Mouse (Mus musculus) stomach, postnatal 0 days (tissue): ENCODE results near the gene Atp5d. TPM values are rescaled to one million over a fixed set of nuclear protein-coding genes. Genes with fewer than 3 reads are reported as not detected.

Experiments
- ATAC-seq: fragments of 200-750 bp; cut with Nextera tagmentation; 2 replicates; pipeline ENCODE4 v1.8.0; 2017; ENCODE audit not compliant: low FRiP score, low TSS enrichment
- DNase-seq: peaks from one replicate; pipeline ENCODE4 v3.0.0-alpha.2; 2016; ENCODE audit warnings: low spot score
- H3K27ac ChIP-seq: fragments of 300-500 bp; sonication (generic); replicated peaks from 2 replicates; pipeline ENCODE4 v1.5.1; 2014; ENCODE audit warnings: mild to moderate bottlenecking, control low read depth
- H3K27me3 ChIP-seq: fragments of 300-500 bp; sonication (generic); 2 replicates; pipeline ENCODE4 v1.6.1; 2014; ENCODE audit warnings: low read length; ENCODE audit not compliant: control insufficient read depth, insufficient read depth
- H3K36me3 ChIP-seq: fragments of 300-500 bp; sonication (generic); 2 replicates; pipeline ENCODE4 v1.6.1; 2014; ENCODE audit warnings: low read length, mixed read lengths; ENCODE audit not compliant: control insufficient read depth, insufficient read depth
- H3K4me1 ChIP-seq: fragments of 300-500 bp; sonication (generic); replicated peaks from 2 replicates; pipeline ENCODE4 v1.6.1; 2014; ENCODE audit warnings: antibody characterized with exemption; ENCODE audit not compliant: control insufficient read depth, insufficient read depth
- H3K4me2 ChIP-seq: fragments of 300-500 bp; sonication (generic); replicated peaks from 2 replicates; pipeline ENCODE4 v1.6.1; 2014; ENCODE audit warnings: low read depth, mild to moderate bottlenecking, control low read depth, moderate library complexity
- H3K4me3 ChIP-seq: fragments of 300-500 bp; sonication (generic); 2 replicates; pipeline ENCODE4 v1.5.1; 2014; ENCODE audit warnings: low read depth, low read length, control low read depth
- H3K9ac ChIP-seq: fragments of 300-500 bp; sonication (generic); 2 replicates; pipeline ENCODE4 v1.6.1; 2014; ENCODE audit warnings: mild to moderate bottlenecking, low read length, control low read depth, mixed read lengths
- H3K9me3 ChIP-seq: fragments of 300-500 bp; sonication (generic); 2 replicates; pipeline ENCODE4 v1.6.1; 2016; ENCODE audit warnings: low read length; ENCODE audit not compliant: control insufficient read depth
- CTCF ChIP-seq: IDR thresholded peaks from 2 replicates; pipeline ENCODE4 v1.5.1; 2016; ENCODE audit warnings: antibody characterized with exemption, low read depth, mild to moderate bottlenecking, moderate library complexity
- EP300 ChIP-seq: optimal IDR thresholded peaks from 2 replicates; pipeline ENCODE3; 2016; ENCODE audit warnings: antibody characterized with exemption
- WGBS: fragments of 180-500 bp; shearing (Covaris S2); extraction: QIAGEN DNeasy Blood & Tissue Kit; methylation state at CpG from one replicate; pipeline ENCODE4 v1.1.7; 2014; 5-methylcytosine and 5-hydroxymethylcytosine counted together
- polyA plus RNA-seq: library from polyadenylated mRNA; unstranded; fragments of >200 nt; fragmentation: Nextera tagmentation; extraction: Ambion mirVana; gene quantifications from 2 replicates; pipeline ENCODE4 v1.2.1, GENCODE M21; 2015

Gene Atp5d
- polyA plus RNA-seq, 1 experiment from 2014 or later: 705 TPM

GRCm38 (mm10) chr10:80161522-80162242 is 23.2 kb downstream of the Atp5d start:
- Histone ChIP-seq H3K4me3 (peak overlapping the region; percentile 34), H3K9me3 (no peaks in the 10 kb centered on the region), H3K4me1 (peaks cover 22% of the 10 kb centered on the region), H3K4me2 (peak overlapping the region; percentile 68), H3K27ac (peak overlapping the region; percentile 97), H3K9ac (peak overlapping the region; percentile 63), H3K27me3 (no peaks in the 10 kb centered on the region), H3K36me3 (peaks cover 4% of the 10 kb centered on the region)
- WGBS: 12% methylated on average over 7 of the region's 7 CpGs
- no peak; the same call in 1 of the 2 replicates for ATAC-seq
- DNase-seq: no peak
- TF ChIP-seq EP300: no peak
- TF ChIP-seq CTCF: no peak

GRCm38 (mm10) chr10:80162243-80162608 is 23.8 kb downstream of the Atp5d start:
- 71% methylated on average over 3 of the region's 3 CpGs for WGBS
- DNase-seq (no peak), ATAC-seq (no peak)
- no peak overlapping the region for H3K4me3 ChIP-seq
- peak overlapping the region; percentile 35; the same call in 1 of the 2 replicates for H3K9ac ChIP-seq
- H3K36me3 ChIP-seq: 0 out of 2 replicates have a peak, but pooled peaks cover under 1% of the 10 kb centered on the region
- TF ChIP-seq EP300 (no peak), CTCF (no peak)
- peak overlapping the region; percentile 97 for H3K27ac ChIP-seq
- H3K9me3 ChIP-seq: no peaks in the 10 kb centered on the region
- H3K27me3 ChIP-seq: no peaks in the 10 kb centered on the region
- no peak overlapping the region for H3K4me2 ChIP-seq
- H3K4me1 ChIP-seq: peaks cover 22% of the 10 kb centered on the region

- no peaks in the 10 kb centered on the region for H3K9me3 ChIP-seq
- no peaks in the 10 kb centered on the region for H3K36me3 ChIP-seq
- no peak overlapping the region for H3K4me3 ChIP-seq
- peaks cover 22% of the 10 kb centered on the region for H3K4me1 ChIP-seq
- no peak for DNase-seq
- ATAC-seq: no peak
- TF ChIP-seq CTCF: no peak
- TF ChIP-seq EP300: no peak
- no peaks in the 10 kb centered on the region for H3K27me3 ChIP-seq
- no peak overlapping the region for H3K9ac ChIP-seq
- H3K27ac ChIP-seq: peak overlapping the region; percentile 97
- 77% methylated on average over 6 of the region's 6 CpGs for WGBS
- no peak overlapping the region for H3K4me2 ChIP-seq
Measured at GRCm38 (mm10) chr10:80162716-80163299, 24.4 kb downstream of the Atp5d start.

DNA sequence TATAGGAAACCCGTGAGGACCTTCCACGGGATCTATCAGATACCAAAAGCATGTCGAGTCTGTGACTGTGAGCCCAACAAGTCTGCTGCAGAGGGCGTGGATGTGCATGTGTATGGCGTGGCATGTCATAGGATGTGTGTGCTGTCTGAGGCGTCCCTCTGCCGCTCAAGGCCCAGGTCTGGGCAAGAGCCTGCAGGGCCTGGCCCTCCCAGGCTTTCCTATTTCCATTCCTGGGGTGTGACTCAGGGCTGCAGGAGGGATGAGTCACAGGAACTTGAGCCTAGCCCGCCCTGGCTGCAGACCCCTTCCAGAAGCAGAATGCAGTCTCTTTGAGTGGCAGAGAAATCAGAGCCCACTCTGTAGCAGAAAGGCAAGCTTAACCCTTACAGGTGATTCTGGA is 25.3 kb downstream of the Atp5d start:
- Histone ChIP-seq H3K4me3 (no peak overlapping the region), H3K36me3 (no peaks in the 10 kb centered on the region), H3K27me3 (no peaks in the 10 kb centered on the region), H3K9ac (no peak overlapping the region; the same call in 1 of the 2 replicates), H3K4me1 (peaks cover 24% of the 10 kb centered on the region), H3K27ac (peak overlapping the region; percentile 82), H3K4me2 (peak overlapping the region; percentile 89; the same call in 1 of the 2 replicates), H3K9me3 (no peaks in the 10 kb centered on the region)
- WGBS: 38% methylated on average over 8 of the region's 8 CpGs
- TF ChIP-seq EP300 (no peak), CTCF (peak; percentile 24)
- ATAC-seq: no peak
- peak; percentile 60 for DNase-seq

DNA sequence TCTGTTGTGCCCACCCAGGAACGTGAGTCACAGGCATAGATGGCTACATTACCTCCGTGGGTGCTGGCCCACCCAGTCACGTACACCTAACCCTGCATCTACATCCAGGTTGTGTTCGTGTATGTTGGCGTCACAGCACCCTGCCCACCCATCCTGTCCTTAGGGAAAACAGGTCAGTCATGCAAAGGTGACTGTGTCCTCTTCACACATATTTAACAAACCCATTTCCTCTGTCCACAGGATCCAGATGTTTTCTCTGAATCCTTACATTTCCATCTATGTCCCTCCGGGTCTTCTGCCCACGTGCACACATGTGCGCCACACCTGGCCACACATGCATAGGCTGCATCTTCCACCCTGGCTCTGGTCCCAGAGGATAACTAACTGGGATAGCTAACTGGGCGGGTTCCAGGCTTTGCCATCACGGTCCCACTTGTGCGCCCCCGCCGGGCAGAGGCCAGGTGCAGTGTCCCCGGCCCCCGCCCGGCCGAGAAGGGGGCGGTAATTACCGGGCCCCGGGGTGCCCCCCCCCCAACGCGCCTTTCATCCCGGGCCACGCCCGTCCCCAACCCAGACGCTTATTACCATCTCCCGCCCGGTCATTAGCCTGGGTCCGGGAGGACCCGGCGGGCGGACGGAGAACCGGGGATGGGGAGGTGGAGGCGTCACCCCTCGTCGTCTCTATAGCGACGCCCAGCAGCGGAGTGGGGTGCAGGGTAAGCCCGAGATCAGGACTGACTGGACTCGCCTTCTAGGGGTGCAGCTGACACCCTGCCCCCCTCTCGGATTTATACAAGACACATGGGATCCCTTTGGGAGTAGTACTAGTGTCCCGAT is 25.9 kb downstream of the Atp5d start:
- Histone ChIP-seq H3K27me3 (no peaks in the 10 kb centered on the region), H3K4me3 (peak overlapping the region; percentile 41), H3K4me1 (peaks cover 18% of the 10 kb centered on the region), H3K9ac (peak overlapping the region; percentile 62), H3K4me2 (peak overlapping the region; percentile 89), H3K27ac (peak overlapping the region; percentile 82), H3K9me3 (no peaks in the 10 kb centered on the region), H3K36me3 (no peaks in the 10 kb centered on the region)
- ATAC-seq: no peak
- 9% methylated on average over 38 of the region's 44 CpGs for WGBS
- DNase-seq: no peak
- no peak for TF ChIP-seq CTCF
- TF ChIP-seq EP300: no peak
